In genomic region chr10:80901409-80902272, GRCm38 (mm10) we compare ENCODE assay signal across 8 mouse cellular contexts. TPM values are rescaled to one million over a fixed set of nuclear protein-coding genes. Genes with fewer than 3 reads are reported as not detected.
A peak's percentile ranks its signal among the peaks of the same experiment; 100 is the strongest.
DNase-seq lines count a peak whose midpoint lies in the region; ATAC-seq and TF ChIP-seq lines count a peak whose summit lies in the region.

No protein-coding gene starts in this region.

- H3K36me3 ChIP-seq in embryonic facial prominence, embryonic 15.5 days: peaks cover 59% of the 10 kb centered on the region
- peaks cover 51% of the 10 kb centered on the region for H3K36me3 ChIP-seq in midbrain, postnatal 0 days (ENCODE audit: insufficient read depth, low read length)

- no peaks in the 10 kb centered on the region for H3K9me3 ChIP-seq in embryonic facial prominence, embryonic 15.5 days (replicated peaks)
- no peaks in the 10 kb centered on the region for H3K9me3 ChIP-seq in midbrain, postnatal 0 days (ENCODE audit: low read length)

- no peak for TF ChIP-seq CTCF in layer of hippocampus, adult 2 months (conservative IDR thresholded peaks at IDR 0.05)
- TF ChIP-seq CTCF in midbrain, postnatal 0 days (IDR thresholded peaks at IDR 0.05): no peak

- H3K27ac ChIP-seq in layer of hippocampus, adult 2 months: peak overlapping the region; percentile 82
- peak overlapping the region; percentile 73 for H3K27ac ChIP-seq in embryonic facial prominence, embryonic 15.5 days (replicated peaks)
- H3K27ac ChIP-seq in midbrain, postnatal 0 days (ENCODE audit: low read depth, low read length): peak overlapping the region; percentile 47; the same call in 1 of the 2 replicates

- no peak for DNase-seq in layer of hippocampus, adult 2 months (ENCODE audit: low spot score in 2 of 2)
- no peak for DNase-seq in layer of hippocampus, postnatal 25 days (ENCODE audit: extremely low spot score in 1 of 2, low spot score in 1 of 2)
- peak; percentile 28 for DNase-seq in kidney, adult 18-20 months
- DNase-seq in midbrain, postnatal 0 days (ENCODE audit: low spot score): no peak
- no peak for DNase-seq in urinary bladder, adult 18-20 months (ENCODE audit: low spot score in 2 of 2)
- DNase-seq in testis, postnatal 10 days (ENCODE audit: low spot score): no peak
- no peak for DNase-seq in MN1 (ENCODE audit: low spot score)

- peaks cover 27% of the 10 kb centered on the region for H3K4me1 ChIP-seq in embryonic facial prominence, embryonic 15.5 days
- peaks cover 4% of the 10 kb centered on the region; the same call in 1 of the 2 replicates for H3K4me1 ChIP-seq in midbrain, postnatal 0 days (ENCODE audit: insufficient read depth, low read length)

- 88% methylated on average over 19 of the region's 19 CpGs for WGBS in embryonic facial prominence, embryonic 15.5 days
- 89% methylated on average over 19 of the region's 19 CpGs for WGBS in midbrain, postnatal 0 days

- ATAC-seq in embryonic facial prominence, embryonic 15.5 days (ENCODE audit: insufficient number of reproducible peaks, low FRiP score, low TSS enrichment, low read depth): no peak
- ATAC-seq in midbrain, postnatal 0 days (ENCODE audit: low FRiP score): no peak

- H3K4me3 ChIP-seq in layer of hippocampus, adult 2 months: peak overlapping the region; percentile 48
- H3K4me3 ChIP-seq in embryonic facial prominence, embryonic 15.5 days (replicated peaks): peak overlapping the region; percentile 96
- H3K4me3 ChIP-seq in midbrain, postnatal 0 days (ENCODE audit: low read depth, low read length): no peak overlapping the region

- no peaks in the 10 kb centered on the region for H3K27me3 ChIP-seq in embryonic facial prominence, embryonic 15.5 days
- H3K27me3 ChIP-seq in midbrain, postnatal 0 days (ENCODE audit: insufficient read depth, low read length): no peaks in the 10 kb centered on the region

- peak overlapping the region; percentile 41 for H3K4me2 ChIP-seq in embryonic facial prominence, embryonic 15.5 days (replicated peaks)
- H3K4me2 ChIP-seq in midbrain, postnatal 0 days (ENCODE audit: low read depth, low read length, poor library complexity, severe bottlenecking): peak overlapping the region; percentile 20; the same call in 1 of the 2 replicates

- H3K9ac ChIP-seq in embryonic facial prominence, embryonic 15.5 days: no peak overlapping the region
- no peak overlapping the region for H3K9ac ChIP-seq in midbrain, postnatal 0 days (replicated peaks; ENCODE audit: low read length, poor library complexity, severe bottlenecking)

RNA-seq across cellular contexts. Expression of gene Timm13, which starts 0.9 kb away (rescaled TPM):
- total RNA-seq in layer of hippocampus, adult 2 months (2021): 100 to 1,000 TPM; 134 to 145 TPM
- 100 to 1,000 TPM; 145 to 167 TPM for total RNA-seq in layer of hippocampus, postnatal 25 days (2021)
- 337 and 339 TPM in 2 replicates for polyA plus RNA-seq in embryonic facial prominence, embryonic 15.5 days (2015; fragmentation: Nextera tagmentation; extraction: Ambion mirVana)
- 153 and 267 TPM in 2 replicates for total RNA-seq in midbrain, postnatal 0 days (2014; rRNA removed)
- polyA plus RNA-seq in midbrain, postnatal 0 days (2015; fragmentation: Nextera tagmentation; extraction: Ambion mirVana): 362 and 384 TPM in 2 replicates

RNA-seq across cellular contexts. Expression of gene Lmnb2, which starts 16.4 kb away (rescaled TPM):
- 10 to 100 TPM; 20.8 to 21.9 TPM for total RNA-seq in layer of hippocampus, adult 2 months (2021)
- 10 to 100 TPM; 17.5 to 19.6 TPM for total RNA-seq in layer of hippocampus, postnatal 25 days (2021)
- polyA plus RNA-seq in embryonic facial prominence, embryonic 15.5 days (2015; fragmentation: Nextera tagmentation; extraction: Ambion mirVana): 56.7 and 60.1 TPM in 2 replicates
- total RNA-seq in midbrain, postnatal 0 days (2014; rRNA removed): 40.2 and 47.3 TPM in 2 replicates
- 22.6 and 22.7 TPM in 2 replicates for polyA plus RNA-seq in midbrain, postnatal 0 days (2015; fragmentation: Nextera tagmentation; extraction: Ambion mirVana)

RNA-seq across cellular contexts. Expression of gene Gadd45b, which starts 28.2 kb away (rescaled TPM):
- total RNA-seq in layer of hippocampus, adult 2 months (2021): 10 to 100 TPM; 17.0 to 17.5 TPM
- 10 to 100 TPM; 15.0 to 16.7 TPM for total RNA-seq in layer of hippocampus, postnatal 25 days (2021)
- polyA plus RNA-seq in embryonic facial prominence, embryonic 15.5 days (2015; fragmentation: Nextera tagmentation; extraction: Ambion mirVana): 43.7 and 46.6 TPM in 2 replicates
- total RNA-seq in midbrain, postnatal 0 days (2014; rRNA removed): 3.5 and 7.3 TPM in 2 replicates
- polyA plus RNA-seq in midbrain, postnatal 0 days (2015; fragmentation: Nextera tagmentation; extraction: Ambion mirVana): 5.0 and 6.4 TPM in 2 replicates

RNA-seq across cellular contexts. Expression of gene Tmprss9, which starts 30.0 kb away (rescaled TPM):
- total RNA-seq in layer of hippocampus, adult 2 months (2021): under 1 TPM; 0.46 to 0.56 TPM
- total RNA-seq in layer of hippocampus, postnatal 25 days (2021): under 1 TPM; 0.40 to 0.62 TPM
- 0.04 and 0.05 TPM in 2 replicates for polyA plus RNA-seq in embryonic facial prominence, embryonic 15.5 days (2015; fragmentation: Nextera tagmentation; extraction: Ambion mirVana)
- 0.09 and 0.11 TPM in 2 replicates for total RNA-seq in midbrain, postnatal 0 days (2014; rRNA removed)
- polyA plus RNA-seq in midbrain, postnatal 0 days (2015; fragmentation: Nextera tagmentation; extraction: Ambion mirVana): 0.27 and 0.31 TPM in 2 replicates

RNA-seq across cellular contexts. Expression of gene Sppl2b, which starts 46.6 kb away (rescaled TPM):
- total RNA-seq in layer of hippocampus, adult 2 months (2021): 10 to 100 TPM; 61.2 to 63.2 TPM
- total RNA-seq in layer of hippocampus, postnatal 25 days (2021): 10 to 100 TPM; 61.5 to 65.7 TPM
- polyA plus RNA-seq in embryonic facial prominence, embryonic 15.5 days (2015; fragmentation: Nextera tagmentation; extraction: Ambion mirVana): 51.3 and 60.7 TPM in 2 replicates
- total RNA-seq in midbrain, postnatal 0 days (2014; rRNA removed): 116 and 132 TPM in 2 replicates
- 78.6 and 86.2 TPM in 2 replicates for polyA plus RNA-seq in midbrain, postnatal 0 days (2015; fragmentation: Nextera tagmentation; extraction: Ambion mirVana)
